Comparison of ENCODE assay signal across 8 mouse cellular contexts in the genomic region with DNA sequence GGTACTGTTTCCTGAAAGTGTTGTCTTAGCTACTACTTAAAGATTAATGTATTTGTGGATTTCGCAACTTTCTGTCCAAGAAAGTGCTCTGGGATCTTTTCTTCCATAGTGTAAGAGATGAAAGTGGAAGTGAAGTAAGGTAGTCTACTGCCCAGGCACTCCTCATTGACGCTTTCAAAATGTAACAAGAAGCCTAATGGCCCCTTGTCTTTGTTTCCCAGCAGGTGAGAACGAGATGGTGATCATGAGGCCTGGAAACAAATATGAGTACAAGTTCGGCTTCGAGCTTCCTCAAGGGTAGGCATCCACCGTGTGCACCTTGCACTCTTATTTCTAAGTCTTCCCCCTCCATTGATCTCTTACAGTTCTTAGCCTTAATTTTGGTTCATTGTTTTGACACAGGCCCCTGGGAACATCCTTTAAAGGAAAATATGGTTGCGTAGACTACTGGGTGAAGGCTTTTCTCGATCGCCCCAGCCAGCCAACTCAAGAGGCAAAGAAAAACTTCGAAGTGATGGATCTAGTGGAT. TPM values are rescaled to one million over a fixed set of nuclear protein-coding genes. Genes with fewer than 3 reads are reported as not detected.
A peak's percentile ranks its signal among the peaks of the same experiment; 100 is the strongest.
DNase-seq lines count a peak whose midpoint lies in the region; ATAC-seq and TF ChIP-seq lines count a peak whose summit lies in the region.

No protein-coding gene starts in this region.

- peak overlapping the region; percentile 80 for H3K4me2 ChIP-seq in forebrain, embryonic 14.5 days (ENCODE audit: low read length)

- no peak for TF ChIP-seq CTCF in testis, adult 2 months (IDR thresholded peaks at IDR 0.05; ENCODE audit: control insufficient read depth, insufficient read depth, insufficient replicate concordance, low read depth, low read length)
- TF ChIP-seq CTCF in small intestine, adult 2 months (IDR thresholded peaks at IDR 0.05; ENCODE audit: extremely low read depth, insufficient read length, insufficient replicate concordance, low read depth, low read length): no peak

- ATAC-seq in forebrain, embryonic 14.5 days: no peak

- no peak for TF ChIP-seq POLR2A in testis, adult 2 months (IDR thresholded peaks at IDR 0.05; ENCODE audit: control insufficient read depth, low read depth, low read length)
- no peak for TF ChIP-seq POLR2A in small intestine, adult 2 months (IDR thresholded peaks at IDR 0.05; ENCODE audit: low read depth, low read length)

- 35% methylated on average over 10 of the region's 10 CpGs for WGBS in forebrain, embryonic 14.5 days
- WGBS in small intestine, adult 2 months: 1% methylated on average over 10 of the region's 10 CpGs

- intact Hi-C loops in left cerebral cortex, postnatal 25 days (cut with DNase I): no loop called here

- DNase-seq in testis, postnatal 14 days (ENCODE audit: low spot score): no peak
- DNase-seq in forebrain, embryonic 14.5 days (ENCODE audit: low spot score): no peak
- DNase-seq in kidney, postnatal 10 days: peak; percentile 9
- no peak for DNase-seq in left cerebral cortex, postnatal 25 days (ENCODE audit: low spot score in 2 of 2)
- DNase-seq in thymus, postnatal 36 days: no peak
- no peak for DNase-seq in adrenal gland, postnatal 36 days

- peaks cover 5% of the 10 kb centered on the region for H3K36me3 ChIP-seq in testis, adult 2 months (ENCODE audit: control insufficient read depth, insufficient read depth, low read length)
- H3K36me3 ChIP-seq in forebrain, embryonic 14.5 days (ENCODE audit: control insufficient read depth, insufficient read depth, low read length): peaks cover 22% of the 10 kb centered on the region
- H3K36me3 ChIP-seq in small intestine, adult 2 months (ENCODE audit: control insufficient read depth, insufficient read depth, low read length): peaks cover 32% of the 10 kb centered on the region

- H3K9me3 ChIP-seq in forebrain, embryonic 14.5 days (replicated peaks; ENCODE audit: control insufficient read depth, low read length): no peaks in the 10 kb centered on the region

- H3K27ac ChIP-seq in testis, adult 2 months (ENCODE audit: control insufficient read depth, insufficient read depth, low read depth, low read length): peak overlapping the region; percentile 19
- no peak overlapping the region for H3K27ac ChIP-seq in forebrain, embryonic 14.5 days (ENCODE audit: low read depth, low read length)
- peak overlapping the region; percentile 96 for H3K27ac ChIP-seq in small intestine, adult 2 months (ENCODE audit: insufficient read depth, low read depth, low read length)

- H3K4me3 ChIP-seq in testis, adult 2 months (ENCODE audit: control insufficient read depth, low read depth, low read length): peak overlapping the region; percentile 63
- H3K4me3 ChIP-seq in forebrain, embryonic 14.5 days (ENCODE audit: low read depth, low read length): peak overlapping the region; percentile 66
- H3K4me3 ChIP-seq in small intestine, adult 2 months (ENCODE audit: low read depth, low read length): peak overlapping the region; percentile 81

- H3K27me3 ChIP-seq in testis, adult 2 months (ENCODE audit: control insufficient read depth, insufficient read depth, low read length): no peaks in the 10 kb centered on the region
- H3K27me3 ChIP-seq in forebrain, embryonic 14.5 days (replicated peaks; ENCODE audit: control insufficient read depth, insufficient read depth, low read length): no peaks in the 10 kb centered on the region
- no peaks in the 10 kb centered on the region for H3K27me3 ChIP-seq in small intestine, adult 2 months (ENCODE audit: control insufficient read depth, insufficient read depth, low read length)

- H3K9ac ChIP-seq in forebrain, embryonic 14.5 days (ENCODE audit: low read length): peak overlapping the region; percentile 75

- H3K4me1 ChIP-seq in testis, adult 2 months (ENCODE audit: control insufficient read depth, insufficient read depth, low read length): peaks cover 6% of the 10 kb centered on the region
- H3K4me1 ChIP-seq in forebrain, embryonic 14.5 days (ENCODE audit: control insufficient read depth, insufficient read depth, low read length): peaks cover 40% of the 10 kb centered on the region
- peaks cover 6% of the 10 kb centered on the region; the same call in 1 of the 2 replicates for H3K4me1 ChIP-seq in small intestine, adult 2 months (ENCODE audit: control insufficient read depth, insufficient read depth, insufficient read length, low read length)

RNA-seq across cellular contexts. Expression of a gene that starts 1.0 kb away (rescaled TPM):
- polyA plus RNA-seq in testis, adult 2 months (2012; rRNA removed): 73.8 and 75.5 TPM in 2 replicates
- polyA plus RNA-seq in forebrain, embryonic 14.5 days (2014; fragmentation: Nextera tagmentation; extraction: Ambion mirVana): 60.7 and 79.0 TPM in 2 replicates
- 167 and 384 TPM in 2 replicates for polyA plus RNA-seq in small intestine, adult 2 months (2012; rRNA removed)
- total RNA-seq in left cerebral cortex, postnatal 25 days (2021): 10 to 100 TPM; 18.3 to 18.5 TPM
- 100 to 1,000 TPM; 515 to 572 TPM for total RNA-seq in adrenal gland, postnatal 36 days (2021)

RNA-seq across cellular contexts. Expression of a gene that starts 18.1 kb away (rescaled TPM):
- not detected in 2 replicates for polyA plus RNA-seq in testis, adult 2 months (2012; rRNA removed)
- polyA plus RNA-seq in forebrain, embryonic 14.5 days (2014; fragmentation: Nextera tagmentation; extraction: Ambion mirVana): 0.45 TPM in 1 of 2 replicates, not detected in the other
- not detected in 2 replicates for polyA plus RNA-seq in small intestine, adult 2 months (2012; rRNA removed)
- not detected for total RNA-seq in left cerebral cortex, postnatal 25 days (2021)
- not detected for total RNA-seq in adrenal gland, postnatal 36 days (2021)

RNA-seq across cellular contexts. Expression of a gene that starts 33.8 kb away (rescaled TPM):
- polyA plus RNA-seq in testis, adult 2 months (2012; rRNA removed): 7.8 and 9.0 TPM in 2 replicates
- 0.41 and 0.52 TPM in 2 replicates for polyA plus RNA-seq in forebrain, embryonic 14.5 days (2014; fragmentation: Nextera tagmentation; extraction: Ambion mirVana)
- 0.06 TPM in 1 of 2 replicates, not detected in the other for polyA plus RNA-seq in small intestine, adult 2 months (2012; rRNA removed)
- 1 to 10 TPM in 1 of 2 experiments, under 1 TPM in 1; 0.85 to 1.4 TPM for total RNA-seq in left cerebral cortex, postnatal 25 days (2021)
- not detected for total RNA-seq in adrenal gland, postnatal 36 days (2021)

RNA-seq across cellular contexts. Expression of a gene that starts 35.2 kb away (rescaled TPM):
- 13.9 and 17.8 TPM in 2 replicates for polyA plus RNA-seq in testis, adult 2 months (2012; rRNA removed)
- 8.0 and 8.2 TPM in 2 replicates for polyA plus RNA-seq in forebrain, embryonic 14.5 days (2014; fragmentation: Nextera tagmentation; extraction: Ambion mirVana)
- 3.4 and 7.9 TPM in 2 replicates for polyA plus RNA-seq in small intestine, adult 2 months (2012; rRNA removed)
- total RNA-seq in left cerebral cortex, postnatal 25 days (2021): 10 to 100 TPM; 20.7 to 21.2 TPM
- 10 to 100 TPM; 29.4 to 33.3 TPM for total RNA-seq in adrenal gland, postnatal 36 days (2021)

RNA-seq across cellular contexts. Expression of a gene that starts 37.7 kb away (rescaled TPM):
- polyA plus RNA-seq in testis, adult 2 months (2012; rRNA removed): 0.12 TPM in 1 of 2 replicates, not detected in the other
- 11.8 and 14.9 TPM in 2 replicates for polyA plus RNA-seq in forebrain, embryonic 14.5 days (2014; fragmentation: Nextera tagmentation; extraction: Ambion mirVana)
- polyA plus RNA-seq in small intestine, adult 2 months (2012; rRNA removed): 0.44 and 0.63 TPM in 2 replicates
- total RNA-seq in left cerebral cortex, postnatal 25 days (2021): 10 to 100 TPM; 73.5 to 74.2 TPM
- total RNA-seq in adrenal gland, postnatal 36 days (2021): 1 to 10 TPM in 1 of 2 experiments, under 1 TPM in 1; 0.95 to 1.0 TPM
